10 mouse cellular contexts compared by ENCODE assay signal in genomic region chr4:136651357-136651811, GRCm38 (mm10). TPM values are rescaled to one million over a fixed set of nuclear protein-coding genes. Genes with fewer than 3 reads are reported as not detected.
DNase-seq lines count a peak whose midpoint lies in the region; ATAC-seq lines count a peak whose summit lies in the region.
"Had no signal": no experiment of that assay in that cellular context is flagged by ENCODE, and none has a peak within 500 bp of the region (broad histone marks: within the 10 kb centered on the region; RNA-seq: fewer than 3 reads in every experiment).

No protein-coding gene starts in this region.

- H3K27me3 ChIP-seq in forebrain, embryonic 10.5 days (ENCODE audit: poor library complexity, severe bottlenecking), result no peaks in the 10 kb centered on the region
- H3K27me3 ChIP-seq in liver, embryonic 13.5 days, result no peaks in the 10 kb centered on the region
- no peaks in the 10 kb centered on the region for H3K27me3 ChIP-seq in neural tube, embryonic 15.5 days (replicated peaks)

- H3K27ac ChIP-seq in forebrain, embryonic 10.5 days, result no peak overlapping the region
- H3K27ac ChIP-seq in liver, embryonic 13.5 days, result no peak overlapping the region
- 0 out of 2 replicates have a peak overlapping the region, but pooled peaks have one; percentile 41 for H3K27ac ChIP-seq in neural tube, embryonic 15.5 days (replicated peaks)

- 62% methylated on average over 3 of the region's 3 CpGs for WGBS in forebrain, embryonic 10.5 days
- 51% methylated on average over 3 of the region's 3 CpGs for WGBS in liver, embryonic 13.5 days (ENCODE audit: insufficient replicate concordance)
- WGBS in neural tube, embryonic 15.5 days, result 60% methylated on average over 3 of the region's 3 CpGs

- peaks cover 40% of the 10 kb centered on the region for H3K4me1 ChIP-seq in forebrain, embryonic 10.5 days
- H3K4me1 ChIP-seq in liver, embryonic 13.5 days (replicated peaks), result peaks cover 29% of the 10 kb centered on the region
- H3K4me1 ChIP-seq in neural tube, embryonic 15.5 days, result peaks cover 24% of the 10 kb centered on the region

- intact Hi-C loops in gastrocnemius, postnatal 14 days (cut with DNase I; ENCODE audit: low total_unique reads), result loop anchor here (10.0 kb wide), 1 partner anchor 423 kb away; no protein-coding TSS in a partner anchor

- peaks cover 42% of the 10 kb centered on the region for H3K36me3 ChIP-seq in forebrain, embryonic 10.5 days (replicated peaks)
- no peaks in the 10 kb centered on the region for H3K36me3 ChIP-seq in liver, embryonic 13.5 days
- peaks cover 25% of the 10 kb centered on the region for H3K36me3 ChIP-seq in neural tube, embryonic 15.5 days

- H3K4me2 ChIP-seq in liver, embryonic 13.5 days, result no peak overlapping the region
- no peak overlapping the region for H3K4me2 ChIP-seq in neural tube, embryonic 15.5 days

- H3K9me3 ChIP-seq in forebrain, embryonic 10.5 days, result peaks cover 3% of the 10 kb centered on the region; the same call in 1 of the 2 replicates
- H3K9me3 ChIP-seq in liver, embryonic 13.5 days (replicated peaks), result no peaks in the 10 kb centered on the region
- no peaks in the 10 kb centered on the region for H3K9me3 ChIP-seq in neural tube, embryonic 15.5 days (replicated peaks)

- no peak for ATAC-seq in liver, embryonic 13.5 days (ENCODE audit: low read depth)
- 0 out of 2 replicates have a peak, but pooled peaks have one; percentile 22 for ATAC-seq in neural tube, embryonic 15.5 days (ENCODE audit: low FRiP score)

- no peak overlapping the region for H3K4me3 ChIP-seq in forebrain, embryonic 10.5 days
- no peak overlapping the region for H3K4me3 ChIP-seq in liver, embryonic 13.5 days (replicated peaks)
- H3K4me3 ChIP-seq in neural tube, embryonic 15.5 days (replicated peaks), result no peak overlapping the region

- no peak overlapping the region for H3K9ac ChIP-seq in liver, embryonic 13.5 days
- no peak overlapping the region for H3K9ac ChIP-seq in neural tube, embryonic 15.5 days (replicated peaks)

- peak; percentile 29 for DNase-seq in gastrocnemius, postnatal 10 days
- DNase-seq in gastrocnemius, postnatal 14 days, result no peak
- peak; percentile 21 for DNase-seq in urinary bladder, postnatal 25 days (ENCODE audit: low spot score)
- DNase-seq in urinary bladder, postnatal 4 days (ENCODE audit: low spot score in 2 of 2), result no peak
- DNase-seq in forebrain, embryonic 10.5 days (ENCODE audit: extremely low spot score, low spot score), result peak; percentile 59
- peak; percentile 12 for DNase-seq in liver, embryonic 13.5 days
- no peak for DNase-seq in Muller cell, postnatal 12 days (ENCODE audit: inconsistent ontology term)

RNA-seq across cellular contexts. Expression of gene Lactbl1, which starts 29.0 kb away (rescaled TPM):
- not detected for total RNA-seq in gastrocnemius, postnatal 10 days (2021)
- not detected for total RNA-seq in gastrocnemius, postnatal 14 days (2021)
- polyA plus RNA-seq in forebrain, embryonic 10.5 days (2016; fragmentation: Nextera tagmentation; extraction: Ambion mirVana), result not detected in 2 replicates
- not detected in 2 replicates for polyA plus RNA-seq in liver, embryonic 13.5 days (2015; fragmentation: Nextera tagmentation; extraction: Ambion mirVana)
- polyA plus RNA-seq in neural tube, embryonic 15.5 days (2015; fragmentation: Nextera tagmentation; extraction: Ambion mirVana), result 0.05 and 0.10 TPM in 2 replicates
- total RNA-seq: adrenal gland, postnatal 36 days had no signal

RNA-seq across cellular contexts. Expression of gene Tex46, which starts 41.1 kb away (rescaled TPM):
- not detected for total RNA-seq in gastrocnemius, postnatal 10 days (2021)
- total RNA-seq in gastrocnemius, postnatal 14 days (2021), result not detected
- not detected in 2 replicates for polyA plus RNA-seq in forebrain, embryonic 10.5 days (2016; fragmentation: Nextera tagmentation; extraction: Ambion mirVana)
- polyA plus RNA-seq in liver, embryonic 13.5 days (2015; fragmentation: Nextera tagmentation; extraction: Ambion mirVana), result not detected in 2 replicates
- not detected in 2 replicates for polyA plus RNA-seq in neural tube, embryonic 15.5 days (2015; fragmentation: Nextera tagmentation; extraction: Ambion mirVana)
- total RNA-seq: adrenal gland, postnatal 36 days; layer of hippocampus, postnatal 14 days had no signal

RNA-seq across cellular contexts. Expression of gene Kdm1a, which starts 48.9 kb away (rescaled TPM):
- 10 to 100 TPM; 28.9 to 36.7 TPM for total RNA-seq in gastrocnemius, postnatal 10 days (2021)
- 10 to 100 TPM; 20.4 to 21.0 TPM for total RNA-seq in gastrocnemius, postnatal 14 days (2021)
- 50.0 and 52.2 TPM in 2 replicates for polyA plus RNA-seq in forebrain, embryonic 10.5 days (2016; fragmentation: Nextera tagmentation; extraction: Ambion mirVana)
- 11.8 and 12.4 TPM in 2 replicates for polyA plus RNA-seq in liver, embryonic 13.5 days (2015; fragmentation: Nextera tagmentation; extraction: Ambion mirVana)
- 46.6 and 49.8 TPM in 2 replicates for polyA plus RNA-seq in neural tube, embryonic 15.5 days (2015; fragmentation: Nextera tagmentation; extraction: Ambion mirVana)

Comparison
In these comparisons a context has a peak if more than half of its experiments do, and no peak if none do; other contexts are left out.
1. DNase-seq: peak in gastrocnemius, postnatal 10 days (single experiment), urinary bladder, postnatal 25 days (single experiment), forebrain, embryonic 10.5 days (single experiment) and liver, embryonic 13.5 days (single experiment); none in gastrocnemius, postnatal 14 days (single experiment), urinary bladder, postnatal 4 days (0 of 2) and Muller cell, postnatal 12 days (single experiment).